Mouse (Mus musculus) embryonic facial prominence, embryonic 14.5 days (tissue): ENCODE measurements at regions not wholly inside any gene's neighbourhood (a gene's known extent, or its start where the extent isn't known, plus 50 kb on each side); places are given as distances from the start of the nearest gene placed in this dataset.

Experiments
- ATAC-seq: fragments of 200-750 bp; cut with Nextera tagmentation; 2 replicates; pipeline ENCODE4 v1.8.0; 2017; ENCODE audit warnings: low read depth, moderate number of reproducible peaks, moderate TSS enrichment
- DNase-seq: peaks from one replicate; pipeline ENCODE4 v3.0.0-alpha.2; 2015; ENCODE audit warnings: low spot score
- H3K27ac ChIP-seq: fragments of 300-500 bp; sonication (generic); replicated peaks from 2 replicates; pipeline ENCODE4 v1.5.1; 2014; ENCODE audit warnings: low read depth, mild to moderate bottlenecking, low read length, moderate library complexity
- H3K27me3 ChIP-seq: fragments of 300-500 bp; sonication (generic); replicated peaks from 2 replicates; pipeline ENCODE4 v1.6.1; 2014; ENCODE audit warnings: low read length; ENCODE audit not compliant: control insufficient read depth, insufficient read depth
- H3K36me3 ChIP-seq: fragments of 300-500 bp; sonication (generic); 2 replicates; pipeline ENCODE4 v1.6.1; 2014; ENCODE audit warnings: low read length, mixed read lengths; ENCODE audit not compliant: control insufficient read depth, insufficient read depth
- H3K4me1 ChIP-seq: fragments of 300-500 bp; sonication (generic); 2 replicates; pipeline ENCODE4 v1.6.1; 2014; ENCODE audit warnings: antibody characterized with exemption, low read length; ENCODE audit not compliant: control insufficient read depth, insufficient read depth
- H3K4me2 ChIP-seq: fragments of 300-500 bp; sonication (generic); 2 replicates; pipeline ENCODE4 v1.6.1; 2014; ENCODE audit warnings: low read depth, mild to moderate bottlenecking, low read length, moderate library complexity, mixed read lengths
- H3K4me3 ChIP-seq: fragments of 300-500 bp; sonication (generic); 2 replicates; pipeline ENCODE4 v1.5.1; 2014; ENCODE audit warnings: low read depth, mild to moderate bottlenecking, low read length
- H3K9ac ChIP-seq: fragments of 300-500 bp; sonication (generic); 2 replicates; pipeline ENCODE4 v1.6.1; 2014; ENCODE audit warnings: low read depth, mild to moderate bottlenecking, low read length, moderate library complexity, mixed read lengths
- H3K9me3 ChIP-seq: fragments of 300-500 bp; sonication (generic); 2 replicates; pipeline ENCODE4 v1.6.1; 2016; ENCODE audit warnings: low read length; ENCODE audit not compliant: control insufficient read depth
- WGBS: fragments of 180-500 bp; shearing (Covaris S2); extraction: QIAGEN DNeasy Blood & Tissue Kit; methylation state at CpG from one replicate; pipeline ENCODE4 v1.1.7; 2014; 5-methylcytosine and 5-hydroxymethylcytosine counted together

DNA sequence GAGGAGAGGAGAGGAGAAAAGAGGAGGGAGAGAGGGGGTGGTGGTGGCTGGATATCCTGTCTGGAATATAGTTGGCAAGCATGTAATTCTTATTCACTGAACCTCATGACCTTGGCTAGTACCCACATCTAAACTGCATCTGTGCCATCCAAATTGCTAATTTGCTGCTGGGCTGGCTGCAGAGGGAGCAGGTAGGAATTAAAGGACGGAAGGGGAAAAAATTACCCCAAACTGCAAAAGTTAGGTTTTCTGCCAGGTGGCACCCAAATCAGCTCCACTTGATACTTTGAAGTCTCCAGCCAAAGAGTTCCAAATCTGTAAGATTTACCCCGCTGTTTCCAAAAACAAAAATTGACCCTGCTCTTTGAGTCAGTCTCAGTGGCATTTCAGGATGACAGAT lies 466.2 kb upstream of the Tnp1 start:
- Histone ChIP-seq H3K4me3 (no peak overlapping the region), H3K9me3 (no peaks in the 10 kb centered on the region), H3K9ac (no peak overlapping the region), H3K36me3 (no peaks in the 10 kb centered on the region), H3K4me1 (peaks cover 4% of the 10 kb centered on the region; the same call in 1 of the 2 replicates), H3K4me2 (no peak overlapping the region), H3K27ac (no peak overlapping the region), H3K27me3 (no peaks in the 10 kb centered on the region)
- 47% methylated on average over 2 of the region's 2 CpGs for WGBS
- ATAC-seq (no peak), DNase-seq (peak; percentile 26)

GRCm38 (mm10) chr1:73479349-73479920 lies 463.7 kb upstream of the Tnp1 start:
- H3K4me1 ChIP-seq: peaks cover 4% of the 10 kb centered on the region; the same call in 1 of the 2 replicates
- no peak overlapping the region for H3K27ac ChIP-seq
- H3K27me3 ChIP-seq: no peaks in the 10 kb centered on the region
- H3K4me2 ChIP-seq: no peak overlapping the region
- ATAC-seq: no peak
- H3K9me3 ChIP-seq: no peaks in the 10 kb centered on the region
- H3K4me3 ChIP-seq: no peak overlapping the region
- no peak overlapping the region for H3K9ac ChIP-seq
- no peaks in the 10 kb centered on the region for H3K36me3 ChIP-seq
- DNase-seq: peak; percentile 26
- 29% methylated on average over 4 of the region's 4 CpGs for WGBS

GRCm38 (mm10) chr1:73460598-73460997 lies 444.9 kb upstream of the Tnp1 start:
- ATAC-seq (no peak), DNase-seq (no peak)
- Histone ChIP-seq H3K4me1 (no peaks in the 10 kb centered on the region), H3K36me3 (no peaks in the 10 kb centered on the region), H3K27me3 (no peaks in the 10 kb centered on the region), H3K9me3 (no peaks in the 10 kb centered on the region), H3K27ac (no peak overlapping the region), H3K9ac (no peak overlapping the region), H3K4me2 (no peak overlapping the region), H3K4me3 (no peak overlapping the region)
- 81% methylated on average over 3 of the region's 3 CpGs for WGBS

DNA sequence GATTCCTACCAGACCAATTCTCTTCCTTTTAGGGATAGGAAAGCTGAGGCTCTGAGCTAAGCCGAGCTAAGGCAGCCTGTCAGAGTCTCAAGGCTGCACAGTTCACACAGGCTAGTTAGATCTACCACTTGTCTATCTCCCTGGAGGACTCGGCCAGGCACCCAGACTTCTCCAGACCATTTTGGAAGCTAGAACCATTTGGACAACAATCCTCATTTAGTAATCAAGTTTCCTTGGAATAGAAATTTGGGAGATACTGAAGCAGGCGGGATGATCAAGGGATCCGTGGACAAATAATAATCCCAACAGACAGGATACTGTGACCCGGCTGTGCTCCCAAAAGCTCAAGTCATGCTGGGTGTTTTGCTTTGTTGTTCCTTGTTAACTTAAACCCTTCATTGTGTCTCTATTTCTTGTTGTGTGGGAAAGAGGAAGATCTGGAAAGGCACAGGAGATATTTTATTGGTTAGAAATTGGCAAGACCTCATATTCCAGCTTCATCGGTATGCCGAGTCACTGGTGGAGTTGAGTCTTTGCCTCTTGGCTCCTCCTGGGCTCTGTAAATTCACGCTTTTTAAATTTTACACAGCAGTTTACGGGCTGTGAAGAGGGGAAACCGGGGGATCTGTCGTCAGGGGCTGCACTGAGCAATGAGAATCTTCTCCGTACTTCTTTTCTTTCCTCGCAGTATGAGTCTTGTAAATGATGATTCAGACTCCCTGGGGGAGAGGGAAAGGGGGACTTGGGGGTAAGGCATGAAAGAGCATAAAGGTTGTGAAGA lies 444.2 kb upstream of the Tnp1 start:
- no peak overlapping the region for H3K9ac ChIP-seq
- no peaks in the 10 kb centered on the region for H3K9me3 ChIP-seq
- WGBS: 64% methylated on average over 13 of the region's 13 CpGs
- H3K36me3 ChIP-seq: no peaks in the 10 kb centered on the region
- ATAC-seq: no peak
- no peaks in the 10 kb centered on the region for H3K4me1 ChIP-seq
- no peak overlapping the region for H3K4me2 ChIP-seq
- no peaks in the 10 kb centered on the region for H3K27me3 ChIP-seq
- no peak for DNase-seq
- H3K27ac ChIP-seq: no peak overlapping the region
- H3K4me3 ChIP-seq: no peak overlapping the region

DNA sequence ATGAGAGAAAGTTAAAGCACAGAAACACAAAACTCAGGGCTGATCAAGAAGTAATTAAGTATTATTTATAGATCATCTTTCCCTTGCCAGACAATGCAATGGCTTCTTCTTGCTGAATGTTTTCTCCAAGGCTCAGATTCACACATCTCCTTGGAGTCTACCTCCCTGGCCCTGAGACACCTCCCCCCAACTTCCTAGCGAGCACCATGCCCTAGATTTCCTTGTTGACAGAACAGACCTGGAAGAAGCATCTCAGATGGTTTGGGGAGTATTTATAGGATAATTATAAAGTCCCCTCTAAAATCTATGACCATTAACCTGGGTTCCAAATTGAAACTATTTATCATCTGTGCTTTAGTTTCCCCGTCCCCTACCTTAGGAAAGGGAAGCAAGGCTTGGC lies 441.6 kb upstream of the Tnp1 start:
- H3K9ac ChIP-seq: no peak overlapping the region
- H3K4me1 ChIP-seq: no peaks in the 10 kb centered on the region
- DNase-seq (no peak), ATAC-seq (no peak)
- no peak overlapping the region for H3K4me3 ChIP-seq
- no peaks in the 10 kb centered on the region for H3K27me3 ChIP-seq
- H3K36me3 ChIP-seq: no peaks in the 10 kb centered on the region
- H3K4me2 ChIP-seq: no peak overlapping the region
- no peak overlapping the region for H3K27ac ChIP-seq
- no peaks in the 10 kb centered on the region for H3K9me3 ChIP-seq
- WGBS: 72% methylated on average over 2 of the region's 2 CpGs

GRCm38 (mm10) chr1:73456359-73457062 lies 440.8 kb upstream of the Tnp1 start:
- Histone ChIP-seq H3K27me3 (no peaks in the 10 kb centered on the region), H3K27ac (no peak overlapping the region), H3K4me3 (no peak overlapping the region), H3K36me3 (no peaks in the 10 kb centered on the region), H3K4me1 (no peaks in the 10 kb centered on the region), H3K4me2 (no peak overlapping the region), H3K9me3 (no peaks in the 10 kb centered on the region), H3K9ac (no peak overlapping the region)
- no peak for DNase-seq
- WGBS: 66% methylated on average over 8 of the region's 8 CpGs
- ATAC-seq: no peak

DNA sequence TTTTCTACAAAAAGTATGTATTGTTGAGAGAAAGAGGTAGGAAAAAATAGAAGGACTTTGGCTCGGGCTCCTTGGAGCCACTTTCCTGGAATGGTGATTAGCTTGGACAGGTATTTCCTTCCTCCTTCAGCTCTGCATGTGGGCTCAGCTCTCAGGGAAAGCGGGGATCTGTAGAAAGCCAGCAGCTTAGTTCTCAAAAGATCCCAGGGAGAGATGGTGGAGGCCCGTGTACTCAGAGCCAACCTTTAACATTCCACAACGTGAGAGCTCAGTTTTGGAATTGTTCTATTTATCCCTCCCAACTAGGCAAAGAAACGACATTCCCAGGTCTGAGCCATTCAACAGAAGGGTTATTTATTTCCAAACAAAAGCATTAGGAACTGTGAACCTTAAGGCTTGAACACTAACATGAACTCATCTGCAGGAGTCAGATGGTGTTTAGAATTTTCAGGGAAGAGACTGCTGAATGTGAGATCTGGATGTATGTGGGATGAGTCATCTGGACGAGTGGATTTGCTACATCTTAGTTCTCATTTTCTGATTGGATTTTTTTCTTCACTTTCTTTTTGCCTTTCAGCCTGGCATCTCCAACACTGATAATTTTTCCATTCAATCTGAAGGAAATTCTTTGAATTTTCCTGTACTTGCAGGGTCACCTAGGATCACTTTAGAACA lies 428.6 kb upstream of the Tnp1 start:
- no peak overlapping the region for H3K4me2 ChIP-seq
- H3K9me3 ChIP-seq: no peaks in the 10 kb centered on the region
- H3K36me3 ChIP-seq: no peaks in the 10 kb centered on the region
- no peak for ATAC-seq
- peak; percentile 51 for DNase-seq
- WGBS: 34% methylated on average over 6 of the region's 6 CpGs
- H3K4me1 ChIP-seq: no peaks in the 10 kb centered on the region
- H3K4me3 ChIP-seq: no peak overlapping the region
- 0 out of 2 replicates have a peak overlapping the region, but pooled peaks have one; percentile 16 for H3K27ac ChIP-seq
- H3K27me3 ChIP-seq: no peaks in the 10 kb centered on the region
- no peak overlapping the region for H3K9ac ChIP-seq

DNA sequence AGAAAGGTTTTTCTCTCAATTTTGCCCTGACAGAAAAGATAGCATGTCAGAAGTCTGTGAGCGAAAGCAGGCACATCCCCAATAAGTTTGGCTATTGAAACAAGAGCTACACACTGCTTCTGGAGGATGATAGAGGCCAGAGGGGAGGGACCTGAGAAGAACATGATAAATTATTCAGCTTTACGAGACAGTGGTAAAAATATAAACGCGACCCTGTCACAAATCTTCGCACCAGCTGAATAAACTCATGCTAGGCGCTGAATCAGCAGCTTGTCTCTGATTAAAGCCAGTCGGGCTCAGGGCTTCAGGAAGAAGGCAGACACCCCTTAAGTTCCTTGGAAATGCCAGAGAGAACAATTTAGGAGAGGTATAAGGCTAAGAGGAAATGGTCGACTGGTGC lies 422.7 kb upstream of the Tnp1 start:
- Histone ChIP-seq H3K9me3 (no peaks in the 10 kb centered on the region), H3K4me2 (no peak overlapping the region), H3K4me1 (no peaks in the 10 kb centered on the region), H3K4me3 (no peak overlapping the region), H3K9ac (no peak overlapping the region), H3K27ac (no peak overlapping the region), H3K36me3 (no peaks in the 10 kb centered on the region), H3K27me3 (no peaks in the 10 kb centered on the region)
- ATAC-seq (no peak), DNase-seq (peak; percentile 40)
- 29% methylated on average over 8 of the region's 8 CpGs for WGBS
